26 mouse cellular contexts compared by ENCODE assay signal in genomic region chr5:148768346-148768745, GRCm38 (mm10).
DNase-seq lines count a peak whose midpoint lies in the region; ATAC-seq and TF ChIP-seq lines count a peak whose summit lies in the region.
"Had no signal": no experiment of that assay in that cellular context is flagged by ENCODE, and none has a peak within 500 bp of the region (broad histone marks: within the 10 kb centered on the region; RNA-seq: fewer than 3 reads in every experiment).

No protein-coding gene starts in this region.

- ATAC-seq in kidney, embryonic 15.5 days (replicated peaks; ENCODE audit: low FRiP score), result peak; percentile 76
- ATAC-seq in Patski, result peak; percentile 47
- ATAC-seq: forebrain, embryonic 14.5 days; forebrain, postnatal 0 days; hindbrain, embryonic 16.5 days had no signal

- H3K27me3 ChIP-seq in kidney, embryonic 15.5 days, result no peaks in the 10 kb centered on the region
- H3K27me3 ChIP-seq in Patski, result no peaks in the 10 kb centered on the region
- H3K27me3 ChIP-seq: embryonic facial prominence, embryonic 12.5 days; embryonic facial prominence, embryonic 15.5 days; heart, embryonic 12.5 days; heart, embryonic 15.5 days; hindbrain, embryonic 13.5 days had no signal

- no peak overlapping the region for H3K4me2 ChIP-seq in kidney, embryonic 15.5 days
- H3K4me2 ChIP-seq: embryonic facial prominence, embryonic 12.5 days; embryonic facial prominence, embryonic 15.5 days; heart, embryonic 12.5 days; heart, embryonic 15.5 days; hindbrain, embryonic 13.5 days had no signal

- CTCF ChIA-PET in Patski (lab: Charles Lee), result no interaction called here

- H3K4me3 ChIP-seq in kidney, embryonic 15.5 days (replicated peaks), result no peak overlapping the region
- H3K4me3 ChIP-seq: embryonic facial prominence, embryonic 12.5 days; embryonic facial prominence, embryonic 15.5 days; gastrocnemius, adult 2 months; heart, embryonic 12.5 days; heart, embryonic 15.5 days; hindbrain, embryonic 13.5 days had no signal

- H3K4me1 ChIP-seq in kidney, embryonic 15.5 days, result peaks cover 18% of the 10 kb centered on the region
- H3K4me1 ChIP-seq: embryonic facial prominence, embryonic 15.5 days had no signal

- H3K27ac ChIP-seq in kidney, embryonic 15.5 days, result no peak overlapping the region
- H3K27ac ChIP-seq: embryonic facial prominence, embryonic 12.5 days; embryonic facial prominence, embryonic 15.5 days; gastrocnemius, adult 2 months; heart, embryonic 15.5 days; hindbrain, embryonic 13.5 days had no signal

- no peaks in the 10 kb centered on the region for H3K36me3 ChIP-seq in kidney, embryonic 15.5 days
- H3K36me3 ChIP-seq: embryonic facial prominence, embryonic 12.5 days; embryonic facial prominence, embryonic 15.5 days; heart, embryonic 12.5 days; heart, embryonic 15.5 days; hindbrain, embryonic 13.5 days had no signal

- no peaks in the 10 kb centered on the region for H3K9me3 ChIP-seq in kidney, embryonic 15.5 days (replicated peaks)
- H3K9me3 ChIP-seq: embryonic facial prominence, embryonic 15.5 days; heart, embryonic 12.5 days; heart, embryonic 15.5 days; hindbrain, embryonic 13.5 days had no signal

- WGBS in kidney, embryonic 15.5 days, result 25% methylated on average over 7 of the region's 7 CpGs

- POLR2A ChIA-PET in Patski (lab: Charles Lee), result interaction anchor here (0.6 kb wide), 1 partner anchor 69 kb away, joined by 3 read pairs; no protein-coding TSS in a partner anchor

- H3K9ac ChIP-seq in kidney, embryonic 15.5 days, result no peak overlapping the region
- H3K9ac ChIP-seq: embryonic facial prominence, embryonic 12.5 days; embryonic facial prominence, embryonic 15.5 days; forebrain, postnatal 0 days; heart, embryonic 12.5 days; heart, embryonic 15.5 days; hindbrain, embryonic 13.5 days had no signal

- DNase-seq in kidney, adult 9 months, result no peak
- DNase-seq in kidney, postnatal 4 days, result peak; percentile 36 to 50
- DNase-seq in kidney, adult 11 months, result no peak
- DNase-seq in MN1 (ENCODE audit: low spot score) (peak; percentile 33), Patski (ENCODE audit: low read depth, low spot score) (no peak)
- DNase-seq in B cell, adult 2 months, result no peak
- DNase-seq: adrenal gland, adult 2 months; adrenal gland, postnatal 14 days; cerebellum, adult 11 months; cerebellum, adult 2 months; cerebellum, adult 9-11 months; cerebellum, postnatal 25 days; forebrain, postnatal 0 days; gastrocnemius, adult 2 months; gastrocnemius, postnatal 14 days; heart, adult 11 months; heart, postnatal 10 days; heart, postnatal 4 days had no signal

- no peak for TF ChIP-seq CTCF in Patski (IDR thresholded peaks at IDR 0.05)

- in situ Hi-C loops in Patski (cut with MboI; ENCODE audit: low pct_unique_long_range_greater_than_20kb), result no loop called here

Comparison
In these comparisons a context has a peak if more than half of its experiments do, and no peak if none do; other contexts are left out.
1. DNase-seq: peak in kidney, postnatal 4 days (2 of 2) and MN1 (single experiment); none in kidney, adult 9 months (single experiment), kidney, adult 11 months (single experiment), Patski (single experiment) and B cell, adult 2 months (0 of 2).